Mouse (Mus musculus) ES-Bruce4 (cell line): ENCODE measurements around the gene Irf1.

Experiments used
- CTCF ChIP-seq: IDR thresholded peaks from one replicate; pipeline ENCODE4 v1.8.1; 2011; ENCODE audit warnings: low read depth, low read length
- POLR2A ChIP-seq: IDR thresholded peaks from one replicate; pipeline ENCODE4 v1.8.1; 2011; ENCODE audit warnings: low read length; ENCODE audit not compliant: insufficient read depth

DNA sequence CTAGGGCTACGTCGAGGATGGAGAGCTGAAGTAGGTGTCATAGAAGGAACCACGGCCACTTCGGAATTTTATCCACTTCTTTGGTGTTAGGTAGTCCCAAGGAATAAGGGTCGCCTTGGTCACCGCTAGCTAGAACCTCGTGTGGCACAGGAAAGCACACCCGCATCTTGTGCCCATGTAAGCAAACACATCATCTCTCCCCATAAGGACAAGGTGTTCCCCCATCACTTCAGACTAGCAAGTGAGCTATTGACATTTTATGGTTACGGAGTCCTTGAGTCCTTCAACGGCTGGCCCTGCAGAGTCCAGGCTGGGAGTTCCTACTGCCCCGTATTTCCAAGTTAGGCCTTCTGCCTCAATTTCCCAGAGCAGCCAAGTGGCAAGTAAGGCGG is 633 bp upstream of the Irf1 start:
- no peak for TF ChIP-seq POLR2A
- no peak for TF ChIP-seq CTCF
